Mouse (Mus musculus) embryonic facial prominence, embryonic 15.5 days (tissue): ENCODE results near the gene Gucd1. TPM values are rescaled to one million over a fixed set of nuclear protein-coding genes. Genes with fewer than 3 reads are reported as not detected.

Experiments used
- ATAC-seq: fragments of 200-750 bp; cut with Nextera tagmentation; 2 replicates; pipeline ENCODE4 v1.8.0; 2017; ENCODE audit warnings: low read depth, moderate TSS enrichment; ENCODE audit not compliant: insufficient number of reproducible peaks, low FRiP score, low TSS enrichment
- H3K27ac ChIP-seq: fragments of 300-500 bp; sonication (generic); replicated peaks from 2 replicates; pipeline ENCODE4 v1.5.1; 2015; ENCODE audit warnings: mild to moderate bottlenecking, inconsistent platforms
- H3K27me3 ChIP-seq: fragments of 300-500 bp; sonication (generic); 2 replicates; pipeline ENCODE4 v1.6.1; 2015; ENCODE audit warnings: inconsistent platforms
- H3K36me3 ChIP-seq: fragments of 300-500 bp; sonication (generic); 2 replicates; pipeline ENCODE4 v1.6.1; 2015; ENCODE audit warnings: mild to moderate bottlenecking, inconsistent platforms
- H3K4me1 ChIP-seq: fragments of 300-500 bp; sonication (generic); 2 replicates; pipeline ENCODE4 v1.6.1; 2015; ENCODE audit warnings: inconsistent platforms
- H3K4me2 ChIP-seq: fragments of 300-500 bp; sonication (generic); replicated peaks from 2 replicates; pipeline ENCODE4 v1.6.1; 2015; ENCODE audit warnings: mild to moderate bottlenecking, inconsistent platforms
- H3K4me3 ChIP-seq: fragments of 300-500 bp; sonication (generic); replicated peaks from 2 replicates; pipeline ENCODE4 v1.5.1; 2015; ENCODE audit warnings: mild to moderate bottlenecking, inconsistent platforms
- H3K9ac ChIP-seq: fragments of 300-500 bp; sonication (generic); 2 replicates; pipeline ENCODE4 v1.6.1; 2015; ENCODE audit warnings: inconsistent platforms
- H3K9me3 ChIP-seq: fragments of 300-500 bp; sonication (generic); replicated peaks from 2 replicates; pipeline ENCODE4 v1.6.1; 2016; ENCODE audit warnings: inconsistent platforms
- WGBS: fragments of 180-500 bp; shearing (Covaris S2); methylation state at CpG from one replicate; pipeline ENCODE4 v1.1.7; 2015; 5-methylcytosine and 5-hydroxymethylcytosine counted together
- polyA plus RNA-seq: library from polyadenylated mRNA; unstranded; fragments of >200 nt; fragmentation: Nextera tagmentation; extraction: Ambion mirVana; gene quantifications from 2 replicates; pipeline ENCODE4 v1.2.1, GENCODE M21; 2015

Gucd1 gene
- polyA plus RNA-seq, 1 experiment from 2014 or later, result 26.3 TPM

GRCm38 (mm10) chr10:75334175-75334574 lies 183.6 kb downstream of the Gucd1 start:
- Histone ChIP-seq H3K4me2 (no peak overlapping the region), H3K9me3 (no peaks in the 10 kb centered on the region), H3K4me3 (no peak overlapping the region), H3K27me3 (no peaks in the 10 kb centered on the region), H3K36me3 (no peaks in the 10 kb centered on the region), H3K27ac (no peak overlapping the region), H3K4me1 (no peaks in the 10 kb centered on the region), H3K9ac (no peak overlapping the region)
- no peak for ATAC-seq
- WGBS, result 72% methylated on average over 7 of the region's 7 CpGs

GRCm38 (mm10) chr10:75333176-75333776 lies 184.5 kb downstream of the Gucd1 start:
- Histone ChIP-seq H3K4me3 (no peak overlapping the region), H3K9ac (no peak overlapping the region), H3K27me3 (no peaks in the 10 kb centered on the region), H3K27ac (no peak overlapping the region), H3K9me3 (no peaks in the 10 kb centered on the region), H3K36me3 (no peaks in the 10 kb centered on the region), H3K4me1 (no peaks in the 10 kb centered on the region), H3K4me2 (no peak overlapping the region)
- WGBS, result 93% methylated on average over 23 of the region's 23 CpGs
- ATAC-seq, result no peak

GRCm38 (mm10) chr10:75332268-75332667 lies 185.5 kb downstream of the Gucd1 start:
- no peak overlapping the region for H3K27ac ChIP-seq
- H3K36me3 ChIP-seq, result no peaks in the 10 kb centered on the region
- H3K4me3 ChIP-seq, result no peak overlapping the region
- 71% methylated on average over 3 of the region's 3 CpGs for WGBS
- ATAC-seq, result no peak
- H3K4me1 ChIP-seq, result no peaks in the 10 kb centered on the region
- H3K9ac ChIP-seq, result no peak overlapping the region
- no peak overlapping the region for H3K4me2 ChIP-seq
- H3K27me3 ChIP-seq, result no peaks in the 10 kb centered on the region
- no peaks in the 10 kb centered on the region for H3K9me3 ChIP-seq

GRCm38 (mm10) chr10:75328201-75328704 lies 189.5 kb downstream of the Gucd1 start:
- Histone ChIP-seq H3K27me3 (no peaks in the 10 kb centered on the region), H3K27ac (no peak overlapping the region), H3K4me1 (no peaks in the 10 kb centered on the region), H3K36me3 (no peaks in the 10 kb centered on the region), H3K4me3 (no peak overlapping the region), H3K9me3 (no peaks in the 10 kb centered on the region), H3K9ac (no peak overlapping the region), H3K4me2 (no peak overlapping the region)
- WGBS, result 51% methylated on average over 4 of the region's 4 CpGs
- no peak for ATAC-seq

GRCm38 (mm10) chr10:75327081-75327480 lies 190.7 kb downstream of the Gucd1 start:
- H3K36me3 ChIP-seq, result no peaks in the 10 kb centered on the region
- ATAC-seq, result no peak
- WGBS, result 74% methylated on average over 11 of the region's 11 CpGs
- H3K27me3 ChIP-seq, result no peaks in the 10 kb centered on the region
- no peak overlapping the region for H3K4me3 ChIP-seq
- no peaks in the 10 kb centered on the region for H3K9me3 ChIP-seq
- H3K4me1 ChIP-seq, result no peaks in the 10 kb centered on the region; the same call in 1 of the 2 replicates
- no peak overlapping the region for H3K9ac ChIP-seq
- H3K4me2 ChIP-seq, result no peak overlapping the region
- H3K27ac ChIP-seq, result no peak overlapping the region

- no peaks in the 10 kb centered on the region for H3K27me3 ChIP-seq
- 61% methylated on average over 3 of the region's 3 CpGs for WGBS
- no peak overlapping the region for H3K9ac ChIP-seq
- H3K4me1 ChIP-seq, result no peaks in the 10 kb centered on the region; the same call in 1 of the 2 replicates
- no peaks in the 10 kb centered on the region for H3K36me3 ChIP-seq
- H3K27ac ChIP-seq, result no peak overlapping the region
- H3K4me3 ChIP-seq, result no peak overlapping the region
- H3K9me3 ChIP-seq, result no peaks in the 10 kb centered on the region
- ATAC-seq, result peak; percentile 15; the same call in 1 of the 2 replicates
- H3K4me2 ChIP-seq, result no peak overlapping the region
Measured at GRCm38 (mm10) chr10:75326553-75326952, 191.2 kb downstream of the Gucd1 start.

- Histone ChIP-seq H3K9me3 (no peaks in the 10 kb centered on the region), H3K9ac (no peak overlapping the region), H3K4me2 (no peak overlapping the region), H3K36me3 (no peaks in the 10 kb centered on the region), H3K4me3 (no peak overlapping the region), H3K27ac (no peak overlapping the region), H3K27me3 (no peaks in the 10 kb centered on the region), H3K4me1 (no peaks in the 10 kb centered on the region; the same call in 1 of the 2 replicates)
- no peak for ATAC-seq
- WGBS, result 95% methylated on average over 23 of the region's 23 CpGs
Measured at GRCm38 (mm10) chr10:75325821-75326220, 192.0 kb downstream of the Gucd1 start.

GRCm38 (mm10) chr10:75324391-75324790 lies 193.4 kb downstream of the Gucd1 start:
- ATAC-seq, result no peak
- WGBS, result 65% methylated on average over 10 of the region's 10 CpGs
- Histone ChIP-seq H3K9ac (no peak overlapping the region), H3K4me1 (no peaks in the 10 kb centered on the region; the same call in 1 of the 2 replicates), H3K9me3 (no peaks in the 10 kb centered on the region), H3K36me3 (no peaks in the 10 kb centered on the region), H3K4me3 (no peak overlapping the region), H3K27me3 (peaks cover 5% of the 10 kb centered on the region), H3K27ac (no peak overlapping the region), H3K4me2 (no peak overlapping the region)

- Histone ChIP-seq H3K9ac (no peak overlapping the region), H3K4me2 (no peak overlapping the region), H3K4me3 (no peak overlapping the region), H3K27ac (no peak overlapping the region), H3K27me3 (peaks cover 9% of the 10 kb centered on the region), H3K36me3 (no peaks in the 10 kb centered on the region), H3K9me3 (no peaks in the 10 kb centered on the region), H3K4me1 (no peaks in the 10 kb centered on the region; the same call in 1 of the 2 replicates)
- WGBS, result 82% methylated on average over 8 of the region's 8 CpGs
- ATAC-seq, result no peak
Measured at GRCm38 (mm10) chr10:75323986-75324385, 193.8 kb downstream of the Gucd1 start.

GRCm38 (mm10) chr10:75322966-75323365 lies 194.8 kb downstream of the Gucd1 start:
- Histone ChIP-seq H3K9me3 (no peaks in the 10 kb centered on the region), H3K27ac (no peak overlapping the region), H3K4me2 (no peak overlapping the region), H3K4me1 (no peaks in the 10 kb centered on the region; the same call in 1 of the 2 replicates), H3K27me3 (peaks cover 19% of the 10 kb centered on the region), H3K4me3 (no peak overlapping the region), H3K9ac (no peak overlapping the region), H3K36me3 (no peaks in the 10 kb centered on the region)
- no peak for ATAC-seq
- WGBS, result 58% methylated on average over 6 of the region's 6 CpGs

GRCm38 (mm10) chr10:75320321-75320720 lies 197.5 kb downstream of the Gucd1 start:
- Histone ChIP-seq H3K4me1 (peaks cover 22% of the 10 kb centered on the region), H3K36me3 (no peaks in the 10 kb centered on the region), H3K4me2 (no peak overlapping the region), H3K9ac (no peak overlapping the region), H3K9me3 (no peaks in the 10 kb centered on the region), H3K4me3 (no peak overlapping the region), H3K27me3 (peaks cover 37% of the 10 kb centered on the region), H3K27ac (no peak overlapping the region)
- 53% methylated on average over 4 of the region's 4 CpGs for WGBS
- no peak for ATAC-seq

GRCm38 (mm10) chr10:75318206-75318605 lies 199.6 kb downstream of the Gucd1 start:
- H3K4me3 ChIP-seq, result peak overlapping the region; percentile 47
- 82% methylated on average over 6 of the region's 6 CpGs for WGBS
- no peak overlapping the region for H3K9ac ChIP-seq
- H3K4me2 ChIP-seq, result peak overlapping the region; percentile 79; the same call in 1 of the 2 replicates
- H3K9me3 ChIP-seq, result no peaks in the 10 kb centered on the region
- H3K27ac ChIP-seq, result no peak overlapping the region
- H3K27me3 ChIP-seq, result peaks cover 37% of the 10 kb centered on the region
- ATAC-seq, result no peak
- H3K4me1 ChIP-seq, result peaks cover 22% of the 10 kb centered on the region
- no peaks in the 10 kb centered on the region for H3K36me3 ChIP-seq
